Mouse (Mus musculus): ENCODE measurements around the gene Elmo2.

Gene Elmo2

GRCm38 (mm10) chr2:165262274-165262990 lies 63.8 kb downstream of the Elmo2 start:
- no peak for DNase-seq (ENCODE audit: inconsistent age in 2 of 2, low spot score in 1 of 2)

- DNase-seq (ENCODE audit: inconsistent age in 2 of 2, low spot score in 1 of 2): no peak
Observed at GRCm38 (mm10) chr2:165259859-165260258, 66.4 kb downstream of the Elmo2 start.

- no peak for DNase-seq (ENCODE audit: inconsistent age in 2 of 2, low spot score in 1 of 2)
Observed at GRCm38 (mm10) chr2:165258321-165258720, 68.0 kb downstream of the Elmo2 start.

GRCm38 (mm10) chr2:165257151-165257834 lies 69.0 kb downstream of the Elmo2 start:
- peak in 1 of 2 experiments; percentile 48 for DNase-seq (ENCODE audit: inconsistent age in 2 of 2, low spot score in 1 of 2)

GRCm38 (mm10) chr2:165256213-165256612 lies 70.1 kb downstream of the Elmo2 start:
- DNase-seq (ENCODE audit: inconsistent age in 2 of 2, low spot score in 1 of 2): no peak

GRCm38 (mm10) chr2:165253867-165254266 lies 72.4 kb downstream of the Elmo2 start:
- no peak for DNase-seq (ENCODE audit: inconsistent age in 2 of 2, low spot score in 1 of 2)

- DNase-seq (ENCODE audit: inconsistent age in 2 of 2, low spot score in 1 of 2): no peak
Observed at GRCm38 (mm10) chr2:165253269-165253668, 73.0 kb downstream of the Elmo2 start.

- no peak for DNase-seq (ENCODE audit: inconsistent age in 2 of 2, low spot score in 1 of 2)
Observed at GRCm38 (mm10) chr2:165252801-165253200, 73.5 kb downstream of the Elmo2 start.

- DNase-seq (ENCODE audit: inconsistent age in 2 of 2, low spot score in 1 of 2): no peak
Observed at GRCm38 (mm10) chr2:165252381-165252780, 73.9 kb downstream of the Elmo2 start.

- DNase-seq (ENCODE audit: inconsistent age in 2 of 2, low spot score in 1 of 2): no peak
Observed at GRCm38 (mm10) chr2:165250903-165251302, 75.4 kb downstream of the Elmo2 start.

- no peak for DNase-seq (ENCODE audit: inconsistent age in 2 of 2, low spot score in 1 of 2)
Observed at GRCm38 (mm10) chr2:165248967-165249366, 77.3 kb downstream of the Elmo2 start.

GRCm38 (mm10) chr2:165246349-165246748 lies 79.9 kb downstream of the Elmo2 start:
- DNase-seq (ENCODE audit: inconsistent age in 2 of 2, low spot score in 1 of 2): no peak

GRCm38 (mm10) chr2:165243122-165243720 lies 83.1 kb downstream of the Elmo2 start:
- no peak for DNase-seq (ENCODE audit: inconsistent age in 2 of 2, low spot score in 1 of 2)

GRCm38 (mm10) chr2:165242575-165242974 lies 83.7 kb downstream of the Elmo2 start:
- DNase-seq (ENCODE audit: inconsistent age in 2 of 2, low spot score in 1 of 2): no peak

GRCm38 (mm10) chr2:165241786-165242185 lies 84.5 kb downstream of the Elmo2 start:
- DNase-seq (ENCODE audit: inconsistent age in 2 of 2, low spot score in 1 of 2): no peak

GRCm38 (mm10) chr2:165240371-165240770 lies 85.9 kb downstream of the Elmo2 start:
- no peak for DNase-seq (ENCODE audit: inconsistent age in 2 of 2, low spot score in 1 of 2)

- no peak for DNase-seq (ENCODE audit: inconsistent age in 2 of 2, low spot score in 1 of 2)
Observed at GRCm38 (mm10) chr2:165239533-165240144, 86.6 kb downstream of the Elmo2 start.

- DNase-seq (ENCODE audit: inconsistent age in 2 of 2, low spot score in 1 of 2): peak; percentile 26 to 62
Observed at GRCm38 (mm10) chr2:165238416-165239145, 87.7 kb downstream of the Elmo2 start.
